In genomic region chr10:125839621-125840141, GRCm38 (mm10) we compare ENCODE assay signal across 10 mouse cellular contexts.
DNase-seq lines count a peak whose midpoint lies in the region; ATAC-seq and TF ChIP-seq lines count a peak whose summit lies in the region.
"Had no signal": no experiment of that assay in that cellular context is flagged by ENCODE, and none has a peak within 500 bp of the region (broad histone marks: within the 10 kb centered on the region; RNA-seq: fewer than 3 reads in every experiment).

No protein-coding gene starts in this region.

- H3K4me3 ChIP-seq in ES-Bruce4 (ENCODE audit: low read depth, low read length): no peak overlapping the region
- H3K4me3 ChIP-seq in midbrain, embryonic 11.5 days (ENCODE audit: low read depth, low read length): no peak overlapping the region

- no peaks in the 10 kb centered on the region for H3K36me3 ChIP-seq in ES-Bruce4 (ENCODE audit: control insufficient read depth, insufficient read depth, low read length, poor library complexity, severe bottlenecking)
- no peaks in the 10 kb centered on the region for H3K36me3 ChIP-seq in midbrain, embryonic 11.5 days (ENCODE audit: control insufficient read depth, insufficient read depth, low read length)

- H3K4me2 ChIP-seq in midbrain, embryonic 11.5 days: no peak overlapping the region

- 41% methylated on average over 5 of the region's 5 CpGs for WGBS in midbrain, embryonic 11.5 days

- H3K4me1 ChIP-seq in ES-Bruce4 (ENCODE audit: control insufficient read depth, insufficient read depth, low read length): peaks cover 4% of the 10 kb centered on the region
- H3K4me1 ChIP-seq in midbrain, embryonic 11.5 days (ENCODE audit: control insufficient read depth, insufficient read depth, low read length): no peaks in the 10 kb centered on the region

- ATAC-seq in midbrain, embryonic 11.5 days (ENCODE audit: low FRiP score): peak; percentile 50; the same call in 1 of the 2 replicates

- TF ChIP-seq CTCF in ES-Bruce4 (IDR thresholded peaks at IDR 0.05; ENCODE audit: low read depth, low read length): no peak

- peak; percentile 78 for DNase-seq in brain, adult 2 months (ENCODE audit: low read depth, low spot score)
- DNase-seq in frontal cortex, postnatal 36 days (ENCODE audit: low spot score in 2 of 2): peak; percentile 44 to 67
- DNase-seq in midbrain, embryonic 11.5 days (ENCODE audit: low spot score, missing footprints): no peak
- no peak for DNase-seq in adrenal gland, adult 2 months
- DNase-seq in gastrocnemius, postnatal 25 days: no peak
- no peak for DNase-seq in thymus, postnatal 0 days (ENCODE audit: low spot score)
- DNase-seq in thymus, postnatal 4 days: no peak
- DNase-seq: kidney, adult 8-10 months; lung, postnatal 10 days had no signal

- no peaks in the 10 kb centered on the region for H3K27me3 ChIP-seq in ES-Bruce4 (ENCODE audit: control insufficient read depth, insufficient read depth, low read length, poor library complexity, severe bottlenecking)
- H3K27me3 ChIP-seq in midbrain, embryonic 11.5 days (ENCODE audit: control insufficient read depth, insufficient read depth, low read length): no peaks in the 10 kb centered on the region

- peak; percentile 92 for TF ChIP-seq EP300 in ES-Bruce4 (IDR thresholded peaks at IDR 0.05; ENCODE audit: insufficient read depth, low read depth, low read length)

- no peak for TF ChIP-seq POLR2A in ES-Bruce4 (IDR thresholded peaks at IDR 0.05; ENCODE audit: insufficient read depth, low read length)

- H3K9ac ChIP-seq in ES-Bruce4 (ENCODE audit: low read depth, poor library complexity, severe bottlenecking): no peak overlapping the region
- H3K9ac ChIP-seq in midbrain, embryonic 11.5 days (ENCODE audit: low read length): no peak overlapping the region

- peak overlapping the region; percentile 35; the same call in 1 of the 2 replicates for H3K27ac ChIP-seq in ES-Bruce4 (ENCODE audit: insufficient read depth, low read length)
- no peak overlapping the region for H3K27ac ChIP-seq in midbrain, embryonic 11.5 days (ENCODE audit: low read depth, low read length)

- H3K9me3 ChIP-seq in ES-Bruce4 (replicated peaks; ENCODE audit: control insufficient read depth, insufficient read depth, low read length, poor library complexity, severe bottlenecking): no peaks in the 10 kb centered on the region
- no peaks in the 10 kb centered on the region for H3K9me3 ChIP-seq in midbrain, embryonic 11.5 days (ENCODE audit: control insufficient read depth, low read length)

Comparison
In these comparisons a context has a peak if more than half of its experiments do, and no peak if none do; other contexts are left out.
1. DNase-seq: peak in brain, adult 2 months (single experiment) and frontal cortex, postnatal 36 days (2 of 2); none in midbrain, embryonic 11.5 days (single experiment), adrenal gland, adult 2 months (single experiment), gastrocnemius, postnatal 25 days (single experiment), thymus, postnatal 0 days (single experiment) and thymus, postnatal 4 days (single experiment).